Mouse (Mus musculus) layer of hippocampus, adult 2 months (tissue): ENCODE measurements at regions not wholly inside any gene's neighbourhood (a gene's known extent, or its start where the extent isn't known, plus 50 kb on each side); places are given as distances from the start of the nearest gene placed in this dataset.

ENCODE experiments used
- DNase-seq, 2 experiments: peaks; one replicate each; pipeline ENCODE4 v3.0.0; 2022; ENCODE audit warnings: low spot score in 2 of 2
- H3K27ac ChIP-seq: fragments of 200-600 bp; 2 replicates; pipeline ENCODE4 v1.8.1; 2022
- H3K4me3 ChIP-seq: fragments of 200-600 bp; 2 replicates; pipeline ENCODE4 v1.8.1; 2022; ENCODE audit warnings: mild to moderate bottlenecking
- CTCF ChIP-seq: fragments of 200-600 bp; conservative IDR thresholded peaks from 2 replicates; pipeline ENCODE4 v1.8.1; 2022; ENCODE audit warnings: antibody characterized with exemption, mild to moderate bottlenecking, moderate library complexity

DNA sequence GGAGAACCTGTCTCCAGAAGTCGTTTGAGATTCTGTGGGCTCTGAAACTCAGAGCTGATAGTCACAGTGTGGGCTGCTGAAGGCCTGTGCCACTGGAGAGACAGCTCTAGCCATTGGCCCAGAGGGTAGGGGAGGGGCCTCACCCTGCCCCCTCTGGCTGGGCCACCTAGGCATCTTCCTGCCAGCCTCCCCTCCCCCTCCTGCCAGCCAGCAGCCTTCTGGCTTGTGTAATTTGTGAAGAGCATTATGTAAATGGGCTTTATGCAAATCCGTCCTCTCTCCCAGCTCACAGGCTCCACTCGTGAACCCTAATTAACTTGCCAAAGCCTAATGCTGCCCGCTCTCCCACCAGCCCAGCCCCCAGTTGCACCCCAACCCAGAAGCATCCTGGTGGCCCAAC is 211.0 kb downstream of the Cryba4 start:
- peak in 1 of 2 experiments; percentile 35 for DNase-seq
- no peak for TF ChIP-seq CTCF
- Histone ChIP-seq H3K4me3 (no peak overlapping the region), H3K27ac (peak overlapping the region; percentile 51; the same call in 1 of the 2 replicates)

DNA sequence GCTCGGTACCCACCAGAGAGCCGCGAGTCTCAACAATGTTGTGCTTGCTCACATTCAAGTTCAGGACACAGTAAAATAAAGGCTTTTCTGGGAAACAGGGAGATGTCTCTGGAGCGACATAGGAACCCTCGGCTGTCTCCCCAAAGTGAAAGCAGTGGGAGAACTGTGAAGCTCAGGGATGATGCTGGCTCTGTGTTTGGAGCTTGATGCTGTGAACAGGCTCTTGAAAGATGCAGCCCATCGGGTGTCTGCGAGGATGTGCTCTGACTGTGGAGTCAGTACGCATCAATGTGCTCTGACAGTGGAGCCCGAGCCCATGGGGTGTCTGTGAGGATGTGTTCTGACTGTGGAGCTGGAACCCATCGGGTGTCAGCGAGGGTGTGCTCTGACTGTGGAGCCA is 210.1 kb downstream of the Cryba4 start:
- H3K27ac ChIP-seq, result peak overlapping the region; percentile 51; the same call in 1 of the 2 replicates
- H3K4me3 ChIP-seq, result no peak overlapping the region
- no peak for TF ChIP-seq CTCF
- no peak for DNase-seq

DNA sequence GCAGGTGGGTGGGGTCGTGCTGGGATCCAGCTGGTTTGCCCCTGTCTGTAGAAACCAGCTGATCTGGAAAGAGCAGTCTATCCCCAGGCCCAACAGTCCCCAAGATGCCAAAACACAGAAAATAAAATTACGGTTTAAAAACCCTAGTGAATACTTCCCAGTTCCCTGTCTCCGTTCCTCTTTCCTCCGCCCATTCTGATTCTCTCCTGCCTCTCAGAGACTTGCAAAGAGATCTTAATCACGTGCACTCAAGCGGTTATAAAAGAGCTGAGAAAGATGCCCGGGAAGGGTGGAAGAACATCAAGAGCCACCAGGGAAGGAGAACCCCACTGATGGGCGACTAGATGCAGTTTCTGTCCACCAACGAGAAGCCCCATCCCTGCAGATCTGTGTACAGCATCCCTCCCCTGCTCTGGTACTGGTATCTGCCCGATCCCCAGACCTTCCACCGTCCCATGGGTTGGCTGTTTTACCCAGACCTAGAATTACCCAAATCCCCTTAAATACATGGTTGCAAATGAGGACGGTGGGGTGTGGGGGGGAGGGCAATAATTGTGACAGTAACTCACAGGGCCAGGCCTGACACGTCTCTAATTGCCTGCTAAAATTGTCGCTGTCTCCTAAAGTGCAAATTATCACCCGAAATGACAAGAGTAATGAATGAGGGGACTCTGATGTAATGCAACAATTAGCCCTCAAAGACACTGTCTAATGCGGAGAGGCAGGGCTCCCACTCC is 202.1 kb downstream of the Cryba4 start:
- no peak for TF ChIP-seq CTCF
- no peak overlapping the region for H3K4me3 ChIP-seq
- no peak overlapping the region for H3K27ac ChIP-seq
- no peak for DNase-seq

DNA sequence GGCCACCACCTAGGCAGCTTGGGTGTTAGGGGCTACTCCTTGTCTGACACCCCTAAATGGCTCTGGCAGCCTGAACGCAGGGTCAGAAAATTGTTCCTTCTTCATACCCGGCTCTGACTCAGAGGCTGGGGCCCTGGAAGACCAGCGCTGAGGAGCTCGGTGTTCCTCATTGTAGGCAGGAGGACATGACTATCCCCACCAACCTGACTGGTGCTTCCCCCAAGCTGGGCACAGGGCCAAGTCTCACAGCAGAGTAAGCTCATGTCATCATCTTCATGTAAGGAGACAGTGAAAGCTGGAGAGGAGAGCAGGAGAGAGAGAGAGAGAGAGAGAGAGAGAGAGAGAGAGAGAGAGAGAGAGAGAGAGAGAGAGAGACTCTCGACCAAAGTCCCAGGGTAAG is 201.4 kb downstream of the Cryba4 start:
- Histone ChIP-seq H3K4me3 (no peak overlapping the region), H3K27ac (no peak overlapping the region)
- no peak for DNase-seq
- no peak for TF ChIP-seq CTCF

DNA sequence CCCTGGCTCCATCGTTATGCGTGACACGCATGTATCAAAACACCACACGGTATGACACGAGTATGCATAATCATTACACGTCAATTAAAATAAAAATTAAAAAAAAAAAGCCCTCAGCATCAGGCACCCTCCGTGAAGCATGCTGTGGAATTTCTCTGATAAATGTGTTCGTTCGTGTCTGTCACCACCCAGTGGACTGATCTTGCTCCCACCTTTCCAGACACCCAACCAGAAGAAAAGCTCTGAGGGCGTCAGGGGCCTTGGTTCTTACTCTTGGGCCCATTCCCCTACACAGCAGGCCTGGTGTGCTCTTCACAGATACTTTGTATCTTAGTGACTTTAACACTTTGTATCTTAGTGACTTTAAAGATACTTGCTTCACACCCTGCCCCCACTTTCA is 200.5 kb downstream of the Cryba4 start:
- DNase-seq, result no peak
- Histone ChIP-seq H3K27ac (no peak overlapping the region), H3K4me3 (no peak overlapping the region)
- peak; percentile 51 for TF ChIP-seq CTCF

DNA sequence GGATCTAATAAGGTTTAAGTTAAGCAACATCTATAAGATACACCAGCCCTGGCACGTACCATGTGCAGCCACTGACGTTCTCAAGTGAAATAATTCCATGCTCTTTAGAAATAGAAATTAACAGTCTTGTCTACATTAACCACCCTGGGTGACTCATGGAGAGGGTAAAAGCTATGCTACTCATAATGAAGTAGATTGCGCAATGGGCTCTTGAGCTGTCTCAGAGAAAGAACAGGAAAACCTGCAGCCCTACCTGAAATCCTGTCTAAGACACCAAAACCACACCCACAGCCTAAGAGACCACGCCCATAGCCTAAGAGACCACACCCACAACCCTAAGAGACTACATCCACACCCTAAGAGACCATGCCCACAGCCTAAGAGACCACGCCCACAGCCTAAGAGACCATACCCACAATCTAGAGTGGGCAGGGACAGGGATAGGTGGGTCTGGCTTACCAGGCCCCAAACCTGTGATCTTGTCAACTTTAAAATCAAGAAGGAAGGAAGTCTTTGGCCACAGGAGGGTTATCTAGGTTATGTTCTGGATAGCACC is 198.6 kb downstream of the Cryba4 start:
- TF ChIP-seq CTCF, result no peak
- no peak overlapping the region for H3K4me3 ChIP-seq
- no peak overlapping the region for H3K27ac ChIP-seq
- no peak for DNase-seq

DNA sequence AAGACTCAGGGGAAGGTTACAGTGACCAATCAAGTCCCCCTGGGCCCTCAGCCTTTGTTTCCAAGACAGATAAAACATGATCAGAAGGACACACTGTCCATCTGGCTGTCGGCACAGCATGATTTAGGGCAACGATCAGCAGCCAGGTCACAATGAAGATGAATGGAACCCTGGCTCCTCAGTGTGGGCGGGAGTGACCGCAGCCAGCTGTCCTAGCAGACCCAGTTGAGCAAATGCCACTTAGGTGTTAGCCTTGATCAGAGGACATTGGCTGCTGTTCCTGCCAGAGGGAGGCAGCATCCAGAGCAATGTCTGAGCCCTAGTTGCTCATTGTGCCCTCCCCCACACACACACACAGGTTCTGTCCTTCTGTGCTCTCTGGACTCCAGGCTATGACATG is 197.3 kb downstream of the Cryba4 start:
- Histone ChIP-seq H3K27ac (no peak overlapping the region), H3K4me3 (no peak overlapping the region)
- TF ChIP-seq CTCF, result no peak
- no peak for DNase-seq

DNA sequence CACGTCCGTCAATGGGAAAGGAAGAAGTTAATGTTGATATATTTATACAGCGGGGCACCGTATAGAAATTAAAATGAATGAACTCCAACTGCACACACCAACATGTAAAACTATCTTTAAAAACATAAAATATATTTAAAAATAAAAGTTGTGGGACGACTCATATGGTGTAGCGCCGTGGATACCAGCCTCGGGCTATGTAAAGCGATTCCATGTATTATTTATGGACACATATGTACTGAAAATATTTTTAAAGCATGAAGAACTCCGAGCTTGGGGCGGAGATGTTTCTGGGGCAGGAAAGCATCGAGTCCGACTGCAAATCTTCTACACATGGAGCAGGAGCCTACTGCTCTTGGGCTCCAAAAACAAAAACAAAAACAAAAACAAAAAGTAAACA is 182.4 kb downstream of the Cryba4 start:
- Histone ChIP-seq H3K27ac (no peak overlapping the region), H3K4me3 (no peak overlapping the region)
- DNase-seq, result no peak
- no peak for TF ChIP-seq CTCF

DNA sequence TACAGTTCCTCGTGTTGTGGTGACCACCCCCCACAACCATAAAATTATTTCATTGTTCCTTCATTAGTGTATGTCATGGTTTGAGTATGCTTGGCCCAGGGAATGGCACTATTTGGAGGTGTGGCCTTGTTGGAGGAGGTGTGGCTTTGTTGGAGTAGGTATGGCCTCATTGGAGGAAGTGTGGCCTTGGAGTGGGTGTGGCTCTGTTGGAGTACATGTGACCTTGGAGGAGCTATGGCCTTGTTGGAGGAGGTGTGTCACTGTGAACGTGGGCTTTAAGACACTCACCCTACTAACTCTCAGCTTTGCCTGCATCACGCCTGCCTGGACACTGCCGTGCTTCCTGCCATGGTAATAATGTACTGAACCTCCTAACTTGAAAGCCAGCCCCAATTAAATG is 179.9 kb downstream of the Cryba4 start:
- TF ChIP-seq CTCF, result no peak
- no peak for DNase-seq
- no peak overlapping the region for H3K4me3 ChIP-seq
- no peak overlapping the region for H3K27ac ChIP-seq

DNA sequence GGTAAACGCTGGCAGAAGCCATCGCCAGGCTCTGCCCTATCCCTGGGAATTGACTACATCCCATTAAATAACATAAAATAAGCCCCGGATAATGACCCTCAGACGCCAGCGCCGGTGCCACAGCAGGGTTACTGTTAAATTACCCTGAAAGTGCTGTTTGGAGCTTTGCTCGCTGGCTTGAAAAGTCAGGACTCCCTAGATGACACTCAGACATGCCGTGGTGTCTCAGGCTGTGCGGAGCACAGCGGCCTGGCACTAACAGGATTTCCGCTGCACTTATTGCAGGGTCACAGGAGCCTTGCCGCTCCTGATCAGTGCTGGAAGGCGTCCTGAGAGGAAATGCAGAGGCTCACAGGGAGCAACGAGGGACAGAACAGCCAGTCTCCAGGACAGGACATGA is 175.2 kb downstream of the Cryba4 start:
- Histone ChIP-seq H3K4me3 (no peak overlapping the region), H3K27ac (no peak overlapping the region)
- TF ChIP-seq CTCF, result no peak
- DNase-seq, result no peak

DNA sequence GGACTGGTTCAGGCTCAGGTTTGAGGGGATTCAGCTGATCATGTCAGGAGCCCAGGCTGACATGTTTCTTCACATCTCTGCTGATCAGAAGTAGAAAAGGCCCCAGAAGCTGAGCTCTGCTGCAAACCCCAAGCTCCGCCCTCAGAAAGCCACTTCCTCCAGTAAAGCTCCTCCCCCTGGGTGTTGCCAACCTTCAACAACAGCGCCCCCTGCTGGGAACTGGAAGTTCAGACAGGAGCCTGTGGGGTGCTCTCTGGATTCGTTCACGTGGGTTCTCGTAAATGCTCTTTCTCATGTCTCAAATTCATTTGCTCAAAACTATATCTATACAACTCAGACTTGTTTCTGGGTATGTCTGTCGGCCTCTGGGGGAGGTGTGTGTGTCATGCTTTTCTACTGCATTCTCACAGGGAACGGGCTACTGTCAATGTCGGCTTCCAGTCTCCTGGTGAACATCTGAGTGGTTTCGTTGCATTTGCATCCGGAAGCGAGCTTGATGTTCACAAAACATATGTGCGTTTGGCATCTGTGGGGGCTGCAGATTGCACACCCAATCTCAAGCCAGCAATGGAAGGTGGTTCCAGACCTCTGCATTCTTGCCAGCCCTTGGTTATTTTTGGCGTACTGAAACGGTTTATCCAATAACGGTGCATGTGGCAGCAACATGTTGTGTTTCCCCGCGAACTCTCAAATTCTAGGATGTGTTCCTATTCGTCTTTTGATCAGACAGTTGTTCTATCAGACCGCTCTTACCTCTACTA is 174.3 kb downstream of the Cryba4 start:
- Histone ChIP-seq H3K27ac (no peak overlapping the region), H3K4me3 (no peak overlapping the region)
- peak; percentile 77 for TF ChIP-seq CTCF
- peak; percentile 38 to 62 for DNase-seq

DNA sequence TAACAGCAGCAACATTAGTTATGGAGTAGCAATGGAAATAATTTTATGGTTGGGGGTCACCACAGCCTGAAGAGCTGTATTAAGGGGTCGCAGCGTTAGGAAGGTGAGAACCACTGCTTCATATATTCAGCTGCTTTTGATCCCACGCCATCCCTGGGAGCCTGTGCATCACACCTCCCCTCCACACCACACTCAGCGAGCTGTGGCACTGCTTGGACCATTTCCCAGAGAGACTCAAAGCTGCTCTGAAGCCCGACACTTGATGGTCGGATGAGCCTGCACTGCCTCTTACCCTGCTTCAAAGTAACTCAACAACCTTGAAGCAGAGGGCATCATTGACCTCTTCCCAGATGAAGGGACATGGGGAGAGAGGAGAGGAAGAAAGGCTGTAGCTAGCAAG is 171.3 kb downstream of the Cryba4 start:
- DNase-seq, result no peak
- Histone ChIP-seq H3K4me3 (no peak overlapping the region), H3K27ac (no peak overlapping the region)
- TF ChIP-seq CTCF, result no peak

DNA sequence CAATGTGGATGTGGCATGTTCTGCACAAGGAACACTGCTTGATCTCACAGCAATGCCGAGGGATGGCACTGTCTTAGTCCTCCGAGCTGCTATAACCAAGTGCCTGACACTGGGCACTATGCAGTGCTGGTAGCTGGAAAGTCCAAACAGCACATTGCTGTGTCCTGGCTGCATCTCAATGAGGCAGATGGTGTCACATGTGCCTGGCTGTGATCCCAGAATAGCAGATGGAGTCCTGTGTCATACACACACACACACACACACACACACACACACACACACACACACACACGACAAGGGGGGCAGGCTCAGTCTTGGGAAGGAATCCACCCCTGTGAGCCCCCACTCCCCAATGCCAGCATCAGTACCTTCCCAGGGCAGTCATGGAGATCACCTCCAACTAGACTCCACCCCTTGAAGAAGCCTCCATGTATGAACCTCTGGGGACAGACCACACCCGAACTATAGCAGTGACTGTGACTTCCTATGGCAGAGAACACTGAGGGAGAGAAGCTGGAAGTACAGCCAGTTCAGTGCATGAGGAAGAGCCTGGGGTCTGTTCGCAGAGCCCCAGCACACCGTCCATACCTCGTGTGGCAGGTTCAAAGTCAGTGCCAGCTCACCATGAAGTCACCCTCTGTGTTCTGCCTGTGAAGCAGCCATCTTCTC is 160.3 kb downstream of the Cryba4 start:
- Histone ChIP-seq H3K27ac (no peak overlapping the region), H3K4me3 (no peak overlapping the region)
- DNase-seq, result peak; percentile 46 to 65
- TF ChIP-seq CTCF, result no peak
